Mouse (Mus musculus): ENCODE data around the gene Prss41. TPM values are rescaled to one million over a fixed set of nuclear protein-coding genes. Genes with fewer than 3 reads are reported as not detected.

Gene Prss41
- total RNA-seq, 1 experiment: 6.8 TPM

DNA sequence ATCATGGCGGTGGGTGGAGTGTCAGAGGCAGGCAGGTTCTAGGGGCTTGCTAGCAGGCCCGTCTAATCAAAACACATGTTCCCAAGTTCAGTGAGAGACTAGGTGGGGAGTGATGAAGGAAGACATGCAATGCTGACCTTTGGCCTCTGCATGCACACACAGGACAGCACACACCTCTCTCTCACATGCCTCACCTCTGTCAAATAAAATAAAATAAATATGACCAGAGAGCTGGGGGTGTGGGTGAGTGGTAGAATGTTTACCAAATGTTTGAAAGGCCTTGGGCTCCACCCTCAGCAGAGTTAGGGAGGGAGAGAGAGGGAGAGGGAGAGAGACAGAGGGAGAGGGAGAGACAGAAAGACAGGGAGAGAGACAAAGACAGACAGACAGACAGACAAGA, 13.9 kb upstream of the Prss41 start:
- Histone ChIP-seq H3K36me3 (ENCODE audit: control insufficient read depth, insufficient read depth, low read length, poor library complexity, severe bottlenecking) (no peaks in the 10 kb centered on the region), H3K4me1 (ENCODE audit: control insufficient read depth in 2 of 2, insufficient read depth in 2 of 2, low read length in 2 of 2, poor library complexity in 1 of 2) (no peaks in the 10 kb centered on the region), H3K9ac (ENCODE audit: insufficient read depth, low read depth, low read length, poor library complexity, severe bottlenecking) (no peak overlapping the region), H3K4me3 (ENCODE audit: insufficient read depth in 1 of 2, low read depth in 1 of 2, low read length in 2 of 2, poor library complexity in 1 of 2, severe bottlenecking in 1 of 2) (no peak overlapping the region), H3K27ac (ENCODE audit: insufficient read depth, low read depth, low read length, poor library complexity, severe bottlenecking) (no peak overlapping the region), H3K9me3 (ENCODE audit: control insufficient read depth, insufficient read depth, low read depth, low read length) (no peaks in the 10 kb centered on the region)
- TF ChIP-seq HCFC1 (IDR thresholded peaks at IDR 0.05; ENCODE audit: borderline replicate concordance, insufficient read depth, low read length) (no peak), CHD2 (IDR thresholded peaks at IDR 0.05; ENCODE audit: low read depth, low read length) (no peak), ZC3H11A (IDR thresholded peaks at IDR 0.05; ENCODE audit: borderline replicate concordance, low read depth, low read length) (no peak), ZNF384 (IDR thresholded peaks at IDR 0.05; ENCODE audit: low read depth, low read length) (no peak), MAFK (IDR thresholded peaks at IDR 0.05; ENCODE audit: insufficient read depth, low read depth, low read length) (no peak)
- in situ Hi-C loops (cut with MboI; ENCODE audit: low sequenced_read_pairs in 2 of 2, unreplicated experiment in 2 of 2): no loop called here
- DNase-seq (ENCODE audit: low read depth, low spot score): no peak

GRCm38 (mm10) chr17:23857193-23857592, 13.2 kb upstream of the Prss41 start:
- H3K36me3 ChIP-seq (ENCODE audit: control insufficient read depth, insufficient read depth, low read length, poor library complexity, severe bottlenecking): no peaks in the 10 kb centered on the region
- H3K9ac ChIP-seq (ENCODE audit: insufficient read depth, low read depth, low read length, poor library complexity, severe bottlenecking): no peak overlapping the region
- no peak for DNase-seq (ENCODE audit: low read depth, low spot score)
- no peak for TF ChIP-seq MAFK (IDR thresholded peaks at IDR 0.05; ENCODE audit: insufficient read depth, low read depth, low read length)
- TF ChIP-seq ZNF384 (IDR thresholded peaks at IDR 0.05; ENCODE audit: low read depth, low read length): no peak
- TF ChIP-seq ZC3H11A (IDR thresholded peaks at IDR 0.05; ENCODE audit: borderline replicate concordance, low read depth, low read length): no peak
- TF ChIP-seq HCFC1 (IDR thresholded peaks at IDR 0.05; ENCODE audit: borderline replicate concordance, insufficient read depth, low read length): no peak
- no peak for TF ChIP-seq CHD2 (IDR thresholded peaks at IDR 0.05; ENCODE audit: low read depth, low read length)
- no peak overlapping the region for H3K27ac ChIP-seq (ENCODE audit: insufficient read depth, low read depth, low read length, poor library complexity, severe bottlenecking)
- no peak overlapping the region for H3K4me3 ChIP-seq (ENCODE audit: insufficient read depth in 1 of 2, low read depth in 1 of 2, low read length in 2 of 2, poor library complexity in 1 of 2, severe bottlenecking in 1 of 2)
- no peaks in the 10 kb centered on the region for H3K4me1 ChIP-seq (ENCODE audit: control insufficient read depth in 2 of 2, insufficient read depth in 2 of 2, low read length in 2 of 2, poor library complexity in 1 of 2)
- in situ Hi-C loops (cut with MboI; ENCODE audit: low sequenced_read_pairs in 2 of 2, unreplicated experiment in 2 of 2): no loop called here
- no peaks in the 10 kb centered on the region for H3K9me3 ChIP-seq (ENCODE audit: control insufficient read depth, insufficient read depth, low read depth, low read length)

DNA sequence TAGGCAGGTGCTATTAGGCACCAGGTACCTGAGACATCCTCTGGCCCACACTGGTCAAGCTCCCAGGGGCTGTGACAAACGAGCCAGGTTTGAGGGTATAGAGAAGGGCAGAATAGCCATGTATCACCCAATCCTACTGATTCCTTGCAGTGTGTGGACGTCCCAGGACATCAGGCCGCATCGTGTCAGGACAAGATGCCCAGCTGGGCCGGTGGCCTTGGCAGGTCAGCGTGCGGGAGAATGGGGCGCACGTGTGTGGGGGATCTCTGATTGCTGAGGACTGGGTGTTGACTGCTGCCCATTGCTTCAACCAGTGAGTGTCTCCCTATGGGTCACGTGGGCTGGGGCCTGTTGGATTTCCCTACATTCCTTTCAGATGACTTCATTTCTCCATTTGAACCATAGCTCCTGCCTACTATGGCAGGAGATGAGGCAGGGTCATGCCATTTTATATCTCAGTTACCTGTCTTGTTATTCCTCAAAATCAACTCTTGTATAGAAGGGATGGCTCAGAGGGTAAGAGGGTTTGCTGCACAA, 10.3 kb upstream of the Prss41 start:
- Histone ChIP-seq H3K9ac (ENCODE audit: insufficient read depth, low read depth, low read length, poor library complexity, severe bottlenecking) (no peak overlapping the region), H3K27ac (ENCODE audit: insufficient read depth, low read depth, low read length, poor library complexity, severe bottlenecking) (no peak overlapping the region), H3K4me1 (ENCODE audit: control insufficient read depth in 2 of 2, insufficient read depth in 2 of 2, low read length in 2 of 2, poor library complexity in 1 of 2) (no peaks in the 10 kb centered on the region), H3K4me3 (ENCODE audit: insufficient read depth in 1 of 2, low read depth in 1 of 2, low read length in 2 of 2, poor library complexity in 1 of 2, severe bottlenecking in 1 of 2) (no peak overlapping the region), H3K36me3 (ENCODE audit: control insufficient read depth, insufficient read depth, low read length, poor library complexity, severe bottlenecking) (no peaks in the 10 kb centered on the region), H3K9me3 (ENCODE audit: control insufficient read depth, insufficient read depth, low read depth, low read length) (no peaks in the 10 kb centered on the region)
- in situ Hi-C loops (cut with MboI; ENCODE audit: low sequenced_read_pairs in 2 of 2, unreplicated experiment in 2 of 2): no loop called here
- TF ChIP-seq ZNF384 (IDR thresholded peaks at IDR 0.05; ENCODE audit: low read depth, low read length): no peak
- no peak for TF ChIP-seq ZC3H11A (IDR thresholded peaks at IDR 0.05; ENCODE audit: borderline replicate concordance, low read depth, low read length)
- TF ChIP-seq HCFC1 (IDR thresholded peaks at IDR 0.05; ENCODE audit: borderline replicate concordance, insufficient read depth, low read length): no peak
- TF ChIP-seq CHD2 (IDR thresholded peaks at IDR 0.05; ENCODE audit: low read depth, low read length): no peak
- TF ChIP-seq MAFK (IDR thresholded peaks at IDR 0.05; ENCODE audit: insufficient read depth, low read depth, low read length): no peak
- no peak for DNase-seq (ENCODE audit: low read depth, low spot score)

DNA sequence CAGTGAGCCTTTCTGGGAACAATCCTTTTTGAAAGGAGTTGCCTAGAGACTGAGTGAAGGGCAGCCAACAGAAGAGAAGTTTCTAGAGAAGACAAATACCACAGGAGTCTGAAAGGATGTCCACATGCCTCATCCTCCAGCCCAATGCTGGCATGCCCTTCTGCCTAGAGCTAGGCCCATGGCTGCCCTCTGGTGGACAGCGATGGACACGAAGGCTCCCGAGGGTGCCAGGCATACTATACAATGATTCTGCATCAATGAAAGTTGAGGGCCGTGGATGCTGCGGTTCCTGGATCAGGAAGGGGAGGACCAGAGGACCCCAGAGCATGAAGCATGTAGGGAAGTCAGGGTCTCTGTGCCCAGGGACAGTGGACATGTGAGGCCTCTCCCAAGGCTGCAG, 9.3 kb upstream of the Prss41 start:
- no peak overlapping the region for H3K4me3 ChIP-seq (ENCODE audit: insufficient read depth in 1 of 2, low read depth in 1 of 2, low read length in 2 of 2, poor library complexity in 1 of 2, severe bottlenecking in 1 of 2)
- DNase-seq (ENCODE audit: low read depth, low spot score): no peak
- in situ Hi-C loops (cut with MboI; ENCODE audit: low sequenced_read_pairs in 2 of 2, unreplicated experiment in 2 of 2): no loop called here

More for the DNA sequence above, 9.3 kb upstream of the Prss41 start:
- Histone ChIP-seq H3K36me3 (ENCODE audit: control insufficient read depth, insufficient read depth, low read length, poor library complexity, severe bottlenecking) (no peaks in the 10 kb centered on the region), H3K9me3 (ENCODE audit: control insufficient read depth, insufficient read depth, low read depth, low read length) (no peaks in the 10 kb centered on the region), H3K9ac (ENCODE audit: insufficient read depth, low read depth, low read length, poor library complexity, severe bottlenecking) (no peak overlapping the region), H3K4me1 (ENCODE audit: control insufficient read depth in 2 of 2, insufficient read depth in 2 of 2, low read length in 2 of 2, poor library complexity in 1 of 2) (no peaks in the 10 kb centered on the region), H3K27ac (ENCODE audit: insufficient read depth, low read depth, low read length, poor library complexity, severe bottlenecking) (no peak overlapping the region)
- no peak for TF ChIP-seq CHD2 (IDR thresholded peaks at IDR 0.05; ENCODE audit: low read depth, low read length)
- TF ChIP-seq ZNF384 (IDR thresholded peaks at IDR 0.05; ENCODE audit: low read depth, low read length): no peak
- TF ChIP-seq MAFK (IDR thresholded peaks at IDR 0.05; ENCODE audit: insufficient read depth, low read depth, low read length): no peak

Measured in ES-E14 (cell line).